Comparison of ENCODE assay signal across 7 mouse cellular contexts in genomic region chrX:10718021-10718837, GRCm38 (mm10). TPM values are rescaled to one million over a fixed set of nuclear protein-coding genes. Genes with fewer than 3 reads are reported as not detected.
DNase-seq lines count a peak whose midpoint lies in the region; ATAC-seq and TF ChIP-seq lines count a peak whose summit lies in the region.

No protein-coding gene starts in this region.

- H3K4me3 ChIP-seq in forebrain, embryonic 14.5 days (ENCODE audit: low read depth, low read length): peak overlapping the region; percentile 53
- H3K4me3 ChIP-seq in hindbrain, embryonic 14.5 days (replicated peaks; ENCODE audit: low read length): peak overlapping the region; percentile 63
- peak overlapping the region; percentile 55 for H3K4me3 ChIP-seq in midbrain, embryonic 14.5 days (replicated peaks; ENCODE audit: low read depth, low read length)

- 31% methylated on average over 61 of the region's 61 CpGs for WGBS in forebrain, embryonic 14.5 days
- 17% methylated on average over 61 of the region's 61 CpGs for WGBS in hindbrain, embryonic 14.5 days
- 28% methylated on average over 61 of the region's 61 CpGs for WGBS in midbrain, embryonic 14.5 days

- H3K4me2 ChIP-seq in forebrain, embryonic 14.5 days (ENCODE audit: low read length): peak overlapping the region; percentile 58
- H3K4me2 ChIP-seq in hindbrain, embryonic 14.5 days (replicated peaks): peak overlapping the region; percentile 66
- peak overlapping the region; percentile 61 for H3K4me2 ChIP-seq in midbrain, embryonic 14.5 days (ENCODE audit: low read length)

- TF ChIP-seq CTCF in brain, embryonic 14.5 days (IDR thresholded peaks at IDR 0.05; ENCODE audit: borderline replicate concordance, extremely low read depth, insufficient read depth, insufficient read length): no peak

- H3K36me3 ChIP-seq in forebrain, embryonic 14.5 days (ENCODE audit: control insufficient read depth, insufficient read depth, low read length): no peaks in the 10 kb centered on the region
- no peaks in the 10 kb centered on the region for H3K36me3 ChIP-seq in hindbrain, embryonic 14.5 days (replicated peaks; ENCODE audit: control insufficient read depth, insufficient read depth)
- H3K36me3 ChIP-seq in midbrain, embryonic 14.5 days (ENCODE audit: control insufficient read depth, insufficient read depth, low read length): no peaks in the 10 kb centered on the region

- peak overlapping the region; percentile 82 for H3K9ac ChIP-seq in forebrain, embryonic 14.5 days (ENCODE audit: low read length)
- peak overlapping the region; percentile 70 for H3K9ac ChIP-seq in hindbrain, embryonic 14.5 days
- H3K9ac ChIP-seq in midbrain, embryonic 14.5 days (replicated peaks; ENCODE audit: low read length): peak overlapping the region; percentile 73

- H3K27me3 ChIP-seq in forebrain, embryonic 14.5 days (replicated peaks; ENCODE audit: control insufficient read depth, insufficient read depth, low read length): no peaks in the 10 kb centered on the region
- no peaks in the 10 kb centered on the region for H3K27me3 ChIP-seq in hindbrain, embryonic 14.5 days (ENCODE audit: control insufficient read depth, insufficient read depth, low read length)
- H3K27me3 ChIP-seq in midbrain, embryonic 14.5 days (ENCODE audit: control insufficient read depth, insufficient read depth, low read length): no peaks in the 10 kb centered on the region

- H3K9me3 ChIP-seq in forebrain, embryonic 14.5 days (replicated peaks; ENCODE audit: control insufficient read depth, low read length): no peaks in the 10 kb centered on the region
- no peaks in the 10 kb centered on the region for H3K9me3 ChIP-seq in hindbrain, embryonic 14.5 days (ENCODE audit: control insufficient read depth, low read length)
- no peaks in the 10 kb centered on the region for H3K9me3 ChIP-seq in midbrain, embryonic 14.5 days (ENCODE audit: control insufficient read depth, low read length)

- DNase-seq in MEL-GATA-1-ER (ENCODE audit: extremely low read depth, low read depth): peak; percentile 36
- peak; percentile 56 for DNase-seq in brain, embryonic 14.5 days (ENCODE audit: low read depth)
- peak; percentile 55 for DNase-seq in forebrain, embryonic 14.5 days (ENCODE audit: low spot score)
- DNase-seq in hindbrain, embryonic 14.5 days (ENCODE audit: low spot score): peak; percentile 43
- DNase-seq in left cerebral cortex, adult 8-10 months (ENCODE audit: low spot score in 2 of 2): peak; percentile 23 to 33
- peak; percentile 66 for DNase-seq in midbrain, embryonic 14.5 days
- DNase-seq in spleen, postnatal 4 days (ENCODE audit: low spot score in 2 of 2): peak; percentile 29 to 74

- peak overlapping the region; percentile 83 for H3K27ac ChIP-seq in forebrain, embryonic 14.5 days (ENCODE audit: low read depth, low read length)
- H3K27ac ChIP-seq in hindbrain, embryonic 14.5 days: peak overlapping the region; percentile 90
- peak overlapping the region; percentile 86 for H3K27ac ChIP-seq in midbrain, embryonic 14.5 days (replicated peaks; ENCODE audit: low read depth, low read length)

- H3K4me1 ChIP-seq in forebrain, embryonic 14.5 days (ENCODE audit: control insufficient read depth, insufficient read depth, low read length): no peaks in the 10 kb centered on the region
- H3K4me1 ChIP-seq in hindbrain, embryonic 14.5 days (replicated peaks; ENCODE audit: control insufficient read depth, insufficient read depth, low read length): peaks cover 11% of the 10 kb centered on the region; the same call in 1 of the 2 replicates
- no peaks in the 10 kb centered on the region for H3K4me1 ChIP-seq in midbrain, embryonic 14.5 days (ENCODE audit: control insufficient read depth, insufficient read depth, low read length)

- no peak for TF ChIP-seq POLR2A in brain, embryonic 14.5 days (IDR thresholded peaks at IDR 0.05; ENCODE audit: borderline replicate concordance, extremely low read depth, insufficient read depth, insufficient read length, poor library complexity, severe bottlenecking)

- ATAC-seq in forebrain, embryonic 14.5 days: peak; percentile 19
- ATAC-seq in hindbrain, embryonic 14.5 days (ENCODE audit: low FRiP score): 0 out of 2 replicates have a peak, but pooled peaks have one; percentile 18
- peak; percentile 1; the same call in 1 of the 2 replicates for ATAC-seq in midbrain, embryonic 14.5 days (ENCODE audit: low FRiP score, low TSS enrichment)

RNA-seq across cellular contexts. Expression of gene Mid1ip1, which starts 3.4 kb away (rescaled TPM):
- 41.7 and 51.6 TPM in 2 replicates for polyA plus RNA-seq in brain, embryonic 14.5 days (2012; rRNA removed)
- 57.7 and 73.6 TPM in 2 replicates for polyA plus RNA-seq in forebrain, embryonic 14.5 days (2014; fragmentation: Nextera tagmentation; extraction: Ambion mirVana)
- polyA plus RNA-seq in hindbrain, embryonic 14.5 days (2014; fragmentation: Nextera tagmentation; extraction: Ambion mirVana): 88.2 and 91.3 TPM in 2 replicates
- 100 to 1,000 TPM; 105 to 129 (median 115) TPM for total RNA-seq in left cerebral cortex, adult 8-10 months (2022)
- 55.4 and 61.1 TPM in 2 replicates for polyA plus RNA-seq in midbrain, embryonic 14.5 days (2014; fragmentation: Nextera tagmentation; extraction: Ambion mirVana)

Comparison
In these comparisons a context has a peak if more than half of its experiments do, and no peak if none do; other contexts are left out.
1. Peak in every context shown above with its lines: DNase-seq, ATAC-seq, H3K4me3 ChIP-seq and H3K27ac ChIP-seq.